Mouse (Mus musculus): ENCODE measurements at regions not wholly inside any gene's neighbourhood (a gene's known extent, or its start where the extent isn't known, plus 50 kb on each side); places are given as distances from the start of the nearest gene placed in this dataset.

DNA sequence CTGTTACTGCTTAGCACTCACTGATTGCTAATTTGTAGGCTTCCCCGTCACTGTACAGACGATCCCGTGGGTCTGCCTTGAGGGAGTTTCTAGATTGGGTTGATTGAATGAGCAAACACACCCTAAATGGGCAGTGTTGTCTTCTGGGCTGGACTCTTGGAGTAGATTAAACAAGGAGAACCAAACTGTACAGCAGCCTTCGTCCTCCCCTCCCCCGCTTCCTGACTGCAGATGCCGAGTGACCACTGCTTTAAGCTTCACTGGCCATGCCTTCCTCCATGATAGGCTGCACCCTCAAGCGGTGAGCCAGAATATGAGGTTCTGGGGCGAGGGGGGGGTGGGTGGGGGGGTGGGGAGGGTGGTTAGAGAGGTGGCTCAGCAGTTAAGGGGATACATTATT, 201.5 kb upstream of the Zfp64 start:
- in situ Hi-C loops (cut with MboI, MseI) = no loop called here

DNA sequence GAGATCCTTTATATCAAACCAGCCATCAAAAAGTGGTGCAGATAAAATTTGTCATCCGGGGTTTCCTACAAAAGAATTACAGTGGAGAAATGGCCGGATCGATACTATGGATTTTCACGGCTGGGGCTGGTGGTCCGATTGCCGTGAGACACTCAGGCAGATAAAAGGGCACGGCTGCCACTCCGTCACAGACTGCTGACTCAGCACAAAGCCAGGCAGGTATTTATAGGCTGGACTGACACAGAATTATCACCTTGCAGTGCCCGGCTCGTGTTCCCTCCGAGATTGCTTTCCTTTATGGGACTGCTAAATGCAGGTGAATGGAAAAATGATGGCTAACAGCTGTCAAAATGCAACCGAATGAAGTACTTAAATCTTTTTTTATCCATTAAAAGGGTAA, 199.5 kb upstream of the Zfp64 start:
- in situ Hi-C loops (cut with MboI, MseI) = no loop called here

DNA sequence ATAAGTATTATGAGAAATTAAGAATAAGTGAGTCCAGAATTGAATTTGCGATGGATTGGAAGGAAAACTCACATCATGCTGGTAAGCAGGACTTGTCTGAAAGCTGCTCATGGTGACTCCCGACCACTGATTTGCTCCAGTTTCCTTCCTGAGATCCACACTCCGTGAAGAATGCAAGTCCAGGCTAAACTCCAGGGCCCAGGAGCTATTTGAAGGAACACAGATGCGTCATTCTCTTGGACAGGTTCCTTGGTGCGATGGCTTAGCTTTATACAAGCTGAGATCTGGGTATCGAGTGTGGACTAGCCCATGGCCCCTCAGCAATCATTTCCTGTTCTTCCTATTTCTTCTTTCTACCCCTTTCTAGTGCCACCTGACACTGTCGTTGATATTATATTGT, 192.3 kb upstream of the Zfp64 start:
- in situ Hi-C loops (cut with MboI, MseI) = no loop called here

DNA sequence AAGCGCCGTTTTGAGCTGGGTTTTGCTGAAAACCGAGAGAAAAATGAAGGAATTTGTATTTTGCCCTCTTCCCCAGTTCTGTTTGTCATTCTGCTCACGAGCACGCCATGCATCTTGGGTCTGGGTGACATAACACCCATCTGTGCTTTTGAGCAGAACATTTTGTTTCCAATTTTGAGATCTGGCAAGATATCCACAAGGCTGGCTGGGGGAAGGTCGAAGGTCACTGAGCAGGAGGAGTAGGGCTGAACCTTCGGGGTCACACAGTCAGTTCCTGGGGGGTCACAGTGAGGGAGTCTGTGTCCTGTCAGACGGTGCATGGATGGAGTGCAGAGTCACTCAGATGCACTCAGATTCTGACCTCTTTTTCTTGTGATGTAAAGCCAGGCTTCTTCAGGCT, 186.8 kb upstream of the Zfp64 start:
- in situ Hi-C loops (cut with MboI, MseI) = no loop called here

DNA sequence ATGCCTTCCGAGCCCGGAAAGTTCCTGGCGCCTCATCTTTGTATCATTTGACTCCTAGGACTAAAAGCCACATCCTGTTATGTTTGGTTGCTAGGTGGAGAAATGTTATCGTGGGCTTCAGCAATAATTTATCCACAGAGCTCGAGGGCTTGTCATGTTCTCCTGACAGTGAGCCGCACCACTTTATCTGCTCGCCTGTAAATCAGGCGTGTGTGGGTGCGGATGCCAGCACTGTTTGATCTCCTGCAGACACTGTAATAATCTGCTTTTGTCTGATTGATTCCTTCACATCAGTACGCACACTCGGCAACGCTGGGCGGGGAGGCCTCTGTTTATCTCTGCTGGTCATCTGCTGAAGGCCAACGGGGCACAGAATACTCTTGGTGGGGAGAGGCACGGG, 178.5 kb upstream of the Zfp64 start:
- in situ Hi-C loops (cut with MboI, MseI) = no loop called here

DNA sequence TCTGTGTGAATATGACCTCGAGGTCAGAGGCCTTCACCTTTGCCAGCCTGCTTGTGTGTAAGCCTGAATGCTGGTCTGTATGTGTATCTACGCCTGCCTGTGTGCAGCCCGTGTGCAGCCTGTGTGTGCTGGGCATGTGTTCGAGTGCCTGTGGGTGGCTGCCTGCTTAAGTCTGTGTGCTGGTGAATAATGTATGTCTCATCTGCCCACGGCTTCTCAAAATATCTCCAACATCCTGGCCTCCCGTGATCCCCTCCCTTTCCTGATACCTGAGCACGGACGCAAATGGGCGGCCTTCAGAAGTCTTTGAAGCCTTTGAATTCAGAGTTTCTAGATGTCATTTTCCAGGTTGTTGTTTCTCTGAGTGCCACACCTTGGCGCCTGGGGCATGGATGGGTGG, 170.1 kb upstream of the Zfp64 start:
- in situ Hi-C loops (cut with MboI, MseI) = no loop called here

DNA sequence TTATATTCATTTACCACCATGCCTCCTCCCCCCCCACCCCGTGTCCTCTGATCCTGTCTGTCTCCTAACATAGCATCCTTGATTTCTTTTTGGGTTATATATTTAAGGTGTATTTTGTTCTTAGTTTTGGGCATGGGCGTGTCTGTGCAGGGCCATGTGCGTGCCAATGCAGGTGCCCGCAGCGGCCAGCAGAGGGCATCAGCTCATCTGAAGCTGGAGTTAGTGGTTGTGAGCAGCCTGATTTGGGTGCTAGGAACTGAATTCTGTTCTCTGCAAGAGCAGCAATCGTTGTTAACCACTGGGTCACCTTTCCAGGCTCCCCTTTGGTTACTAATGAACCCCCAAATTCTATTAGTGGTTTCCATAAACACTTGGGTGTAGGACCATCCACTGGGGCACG, 167.5 kb upstream of the Zfp64 start:
- in situ Hi-C loops (cut with MboI, MseI) = no loop called here

DNA sequence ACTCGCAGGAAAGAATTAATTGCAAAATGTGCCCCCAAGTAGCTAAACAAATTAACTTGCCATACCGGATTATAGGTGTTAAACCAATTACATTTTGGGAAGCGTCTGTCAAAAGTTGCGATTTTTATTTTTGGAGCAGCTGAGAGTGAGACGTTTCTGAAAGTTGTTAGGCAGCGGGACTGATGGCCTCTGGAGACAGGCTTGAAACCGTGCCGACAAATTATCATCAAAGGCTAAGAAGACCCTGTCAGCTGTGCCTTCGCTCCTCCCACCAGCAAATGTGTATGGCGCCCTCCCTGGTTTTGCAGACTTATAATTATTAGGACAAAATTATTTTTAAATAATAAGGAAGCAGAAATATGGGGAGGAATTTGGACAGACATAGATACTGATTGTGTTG, 161.5 kb upstream of the Zfp64 start:
- in situ Hi-C loops (cut with MboI, MseI) = no loop called here

DNA sequence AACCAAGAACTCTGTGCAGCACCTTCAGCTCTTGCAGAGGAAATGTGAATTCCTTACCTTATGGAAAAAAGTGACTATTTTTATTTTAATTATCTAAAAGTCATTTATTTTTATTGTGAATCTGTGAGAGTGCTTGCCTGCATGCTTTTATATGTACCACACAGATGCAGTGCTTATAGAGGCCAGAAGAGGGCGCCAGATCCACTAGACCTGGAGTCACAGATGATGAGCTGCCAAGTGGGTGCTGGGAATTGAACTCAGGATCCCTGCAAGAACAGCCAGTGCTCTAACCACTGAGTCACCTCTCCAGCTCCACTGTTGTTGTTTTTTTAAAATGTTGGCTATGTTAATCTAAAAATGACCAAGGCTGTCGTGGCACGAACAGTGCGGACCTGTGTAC, 153.7 kb upstream of the Zfp64 start:
- in situ Hi-C loops (cut with MboI, MseI) = no loop called here

DNA sequence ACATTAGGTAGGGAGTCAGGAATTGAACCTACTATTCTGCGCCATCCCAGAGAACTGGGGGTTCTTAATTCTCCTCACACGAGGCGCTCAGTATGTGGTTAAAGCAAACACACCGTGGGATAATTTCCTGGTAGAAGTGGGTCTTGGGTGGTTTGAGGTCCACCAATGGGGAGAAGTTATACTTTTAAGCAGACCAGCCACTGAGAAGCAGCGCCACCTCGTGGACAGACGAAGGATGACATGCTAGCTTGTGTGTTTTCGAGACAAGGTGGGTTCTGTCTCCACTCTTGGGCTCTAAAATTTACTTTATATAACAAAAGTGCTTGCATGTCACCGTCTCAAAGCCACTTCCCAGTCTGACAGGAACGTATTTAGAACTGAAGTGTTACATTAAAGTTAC, 152.7 kb upstream of the Zfp64 start:
- in situ Hi-C loops (cut with MboI, MseI) = no loop called here

DNA sequence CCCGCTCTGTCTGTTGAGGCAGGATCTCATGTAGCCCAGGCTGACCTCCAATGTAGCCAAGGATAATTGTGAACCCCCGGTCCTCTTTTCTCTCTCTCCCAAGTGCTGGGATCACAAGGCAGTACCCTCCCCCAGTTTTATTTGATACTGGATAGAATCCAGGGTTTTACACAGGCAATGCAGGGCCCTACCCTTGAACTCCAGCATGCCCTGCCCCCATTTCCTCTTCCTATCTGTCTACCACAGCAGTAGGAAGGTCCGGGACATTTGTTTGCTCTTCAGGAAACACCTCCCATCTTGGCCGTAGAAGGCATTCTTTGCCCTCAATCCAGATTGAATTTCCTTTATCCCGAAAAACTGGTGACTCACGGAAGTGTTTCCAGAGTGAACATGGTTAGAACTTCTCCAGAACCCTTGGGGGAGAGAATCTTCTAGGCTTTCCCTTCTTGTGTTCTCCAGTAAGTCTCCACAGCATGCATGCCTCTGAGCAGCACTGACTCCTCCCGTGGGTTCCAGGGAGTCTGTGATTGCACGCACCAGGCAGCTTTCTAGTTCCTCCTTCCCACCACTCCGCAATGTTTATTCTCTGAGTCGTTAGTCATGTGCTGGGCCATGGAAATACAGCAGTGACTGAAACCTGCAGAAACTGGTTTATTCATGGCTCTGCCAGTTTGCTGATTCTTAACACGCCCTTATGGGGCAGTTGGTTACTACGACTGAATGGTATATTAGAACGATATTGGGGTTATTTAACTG, 146.3 kb upstream of the Zfp64 start:
- in situ Hi-C loops (cut with MboI, MseI) = no loop called here

DNA sequence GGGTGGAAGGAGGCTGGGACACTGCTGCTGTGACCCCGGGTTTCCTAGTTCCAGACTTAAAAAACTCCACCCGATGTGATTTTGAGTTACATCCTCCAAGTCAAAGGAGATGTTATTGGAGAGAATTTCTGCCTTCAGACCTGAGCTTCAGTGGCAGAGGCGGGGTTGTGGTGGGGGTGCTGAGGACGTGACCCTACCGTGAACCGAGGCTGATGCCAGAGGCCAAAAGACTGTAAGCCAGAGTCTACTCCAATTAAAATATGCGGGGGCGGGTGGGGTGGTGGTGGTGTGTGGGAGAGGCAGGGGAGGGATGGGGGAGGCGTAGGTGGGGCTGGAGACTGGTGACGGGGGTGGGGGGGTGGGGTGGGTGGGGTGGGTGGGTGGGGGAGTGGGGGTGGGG, 145.1 kb upstream of the Zfp64 start:
- in situ Hi-C loops (cut with MboI, MseI) = no loop called here

DNA sequence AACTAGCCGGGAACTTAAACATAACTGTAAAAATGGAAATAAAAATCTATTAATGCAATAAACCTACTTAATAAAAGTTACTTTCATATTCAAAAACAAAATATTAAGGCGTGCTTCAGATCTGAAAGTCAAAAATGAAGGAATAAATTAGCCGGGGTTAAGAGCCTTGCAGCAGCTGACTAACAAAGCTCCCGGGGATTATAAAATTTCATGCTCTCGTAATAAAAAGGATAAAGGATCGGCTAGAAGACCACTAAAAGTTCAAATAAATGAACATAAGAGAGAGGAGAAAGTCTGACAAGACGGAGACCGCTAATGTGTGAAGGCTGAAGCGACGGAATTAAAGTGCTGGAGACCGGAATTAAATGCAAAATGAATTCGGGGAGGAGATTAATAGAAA, 144.3 kb upstream of the Zfp64 start:
- in situ Hi-C loops (cut with MboI, MseI) = no loop called here

DNA sequence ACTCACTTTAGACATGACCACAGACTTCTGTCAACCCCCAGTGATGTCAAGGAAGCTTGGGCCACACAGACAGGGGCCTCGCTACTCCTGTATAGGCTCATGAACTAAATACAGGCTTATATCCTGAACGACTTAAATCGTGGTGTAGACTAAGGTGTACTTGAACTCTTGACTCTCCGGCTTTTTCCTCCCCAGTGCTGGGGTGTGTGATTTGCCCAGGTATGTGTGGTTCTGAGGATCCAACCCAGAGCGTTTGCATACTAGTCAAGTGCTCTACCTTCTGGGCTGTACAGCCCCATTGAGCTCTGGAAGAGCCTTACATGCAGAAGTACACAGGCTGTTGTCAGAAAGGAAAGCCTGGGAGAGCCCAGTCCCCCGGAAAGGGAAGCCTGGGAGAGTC, 143.2 kb upstream of the Zfp64 start:
- in situ Hi-C loops (cut with MboI, MseI) = no loop called here

DNA sequence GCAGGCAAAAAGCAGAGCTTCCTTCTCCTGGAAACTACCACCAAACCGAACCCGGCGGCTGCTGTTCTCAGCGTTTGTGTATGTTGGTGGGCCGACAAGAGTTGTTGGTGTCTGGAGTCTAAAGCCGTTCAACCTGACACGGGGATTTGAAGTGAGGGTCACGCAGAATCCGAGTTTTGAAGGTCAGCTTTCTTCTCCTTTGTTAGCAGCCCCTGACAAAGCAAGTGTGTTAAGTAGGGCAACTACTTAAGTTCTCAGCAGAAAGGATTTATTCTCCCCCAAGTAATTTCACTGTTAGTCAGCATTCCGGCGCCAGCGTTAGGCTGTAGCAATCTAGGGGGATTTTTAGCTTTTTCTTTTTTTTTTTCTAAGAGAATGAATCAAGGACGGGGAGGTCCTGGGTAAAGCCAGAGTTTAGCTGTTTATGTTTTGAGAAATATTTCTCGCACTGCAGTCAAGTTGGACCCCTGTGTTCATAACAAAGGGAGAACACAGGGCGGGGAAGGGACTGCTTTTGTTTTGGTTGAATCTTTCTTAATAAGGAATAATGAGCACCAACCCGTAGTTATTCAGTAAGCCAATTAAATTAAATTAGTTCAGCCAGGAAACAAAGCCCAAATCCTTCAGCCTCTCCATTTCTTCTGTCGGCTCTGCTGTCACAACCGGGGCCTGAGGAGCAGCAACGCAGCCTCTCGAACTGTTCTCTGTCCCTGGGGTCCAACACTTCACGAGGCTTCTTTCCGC, 138.8 kb upstream of the Zfp64 start:
- in situ Hi-C loops (cut with MboI, MseI) = no loop called here

DNA sequence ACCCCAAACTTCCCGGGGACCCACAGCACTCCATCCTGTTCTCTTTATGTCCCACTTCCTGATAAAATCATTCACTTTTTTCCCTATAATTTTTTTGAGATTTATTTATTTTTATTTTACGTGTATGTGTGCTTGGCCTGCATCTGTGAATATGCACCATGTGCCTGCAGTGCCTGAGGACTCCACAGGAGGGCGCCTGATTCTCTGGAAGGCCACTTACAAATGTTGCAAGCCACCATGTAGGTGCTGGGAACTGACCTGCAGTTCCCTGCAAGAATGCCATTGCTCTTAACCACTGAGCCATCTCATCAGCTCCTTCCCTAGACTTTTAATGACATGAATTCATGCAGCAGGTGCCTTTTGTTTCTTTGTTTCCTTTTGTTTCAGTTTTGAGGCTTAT, 134.9 kb upstream of the Zfp64 start:
- in situ Hi-C loops (cut with MboI, MseI) = no loop called here

DNA sequence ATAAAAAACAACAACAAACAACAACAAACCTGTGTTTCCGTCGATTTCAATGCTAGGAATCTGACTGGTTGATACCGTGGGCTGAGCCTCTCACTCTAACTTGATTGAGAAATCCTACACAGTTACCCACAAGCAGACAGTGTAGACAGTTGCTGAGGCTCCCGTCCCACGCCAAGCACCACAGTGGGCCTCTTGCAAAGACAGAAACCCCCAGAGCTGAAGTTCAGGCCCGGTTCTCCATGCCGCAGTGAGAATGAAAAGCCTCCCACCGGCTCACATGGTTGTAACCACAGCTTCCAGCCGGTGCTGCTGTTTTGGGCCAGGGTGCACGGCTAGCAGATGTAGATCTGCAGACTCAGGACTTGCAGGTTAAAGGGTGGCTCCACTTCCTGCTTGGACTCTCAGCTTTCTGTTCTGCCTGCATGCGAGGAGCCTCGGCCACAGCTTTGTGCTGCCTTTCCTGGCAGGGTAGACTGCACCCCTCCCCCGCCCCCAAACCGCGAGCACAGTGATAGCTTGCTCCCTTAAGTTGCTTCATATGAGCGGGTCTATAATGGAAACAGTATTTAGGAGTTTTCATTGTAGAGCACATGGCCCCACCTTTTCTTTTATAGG, 133.6 kb upstream of the Zfp64 start:
- in situ Hi-C loops (cut with MboI, MseI) = no loop called here

DNA sequence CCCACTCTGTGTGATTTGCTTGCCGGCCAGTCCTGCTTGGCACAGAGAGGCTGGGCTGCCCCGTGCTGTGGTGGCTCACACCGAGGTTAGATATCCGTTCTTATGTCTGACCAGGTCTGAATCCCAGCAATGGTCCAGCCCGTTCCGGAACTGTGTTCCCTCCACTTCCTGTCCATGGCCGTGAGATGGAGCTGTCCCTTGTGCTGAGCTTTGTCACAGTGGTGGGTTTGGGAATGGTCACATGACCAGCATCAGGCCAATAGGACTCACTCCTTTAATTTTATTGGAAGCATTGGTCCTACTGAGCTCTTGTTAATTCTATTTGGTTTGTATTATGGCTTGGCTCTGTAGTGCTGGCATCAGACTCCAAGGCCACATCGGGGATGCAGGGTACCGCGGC, 132.9 kb upstream of the Zfp64 start:
- in situ Hi-C loops (cut with MboI, MseI) = no loop called here

DNA sequence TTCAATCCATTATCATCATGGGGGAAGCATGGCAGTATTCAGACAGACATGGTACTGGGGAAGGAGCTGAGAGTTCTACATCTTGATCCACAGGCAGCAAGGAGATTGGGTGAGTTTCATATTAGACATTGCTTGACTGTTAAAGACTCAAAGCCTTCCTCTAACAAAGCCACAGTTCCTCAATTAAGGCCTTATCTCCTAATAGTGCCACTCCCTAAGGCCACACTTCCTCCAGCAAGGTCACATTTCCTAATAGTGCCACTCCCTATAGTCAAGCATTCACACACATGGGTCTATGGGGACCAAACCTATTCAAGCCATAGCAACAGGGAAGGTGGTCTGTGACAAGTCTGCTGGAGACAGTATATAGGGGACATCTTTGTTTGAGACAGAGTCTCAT, 115.9 kb upstream of the Zfp64 start:
- in situ Hi-C loops (cut with MboI, MseI) = no loop called here

DNA sequence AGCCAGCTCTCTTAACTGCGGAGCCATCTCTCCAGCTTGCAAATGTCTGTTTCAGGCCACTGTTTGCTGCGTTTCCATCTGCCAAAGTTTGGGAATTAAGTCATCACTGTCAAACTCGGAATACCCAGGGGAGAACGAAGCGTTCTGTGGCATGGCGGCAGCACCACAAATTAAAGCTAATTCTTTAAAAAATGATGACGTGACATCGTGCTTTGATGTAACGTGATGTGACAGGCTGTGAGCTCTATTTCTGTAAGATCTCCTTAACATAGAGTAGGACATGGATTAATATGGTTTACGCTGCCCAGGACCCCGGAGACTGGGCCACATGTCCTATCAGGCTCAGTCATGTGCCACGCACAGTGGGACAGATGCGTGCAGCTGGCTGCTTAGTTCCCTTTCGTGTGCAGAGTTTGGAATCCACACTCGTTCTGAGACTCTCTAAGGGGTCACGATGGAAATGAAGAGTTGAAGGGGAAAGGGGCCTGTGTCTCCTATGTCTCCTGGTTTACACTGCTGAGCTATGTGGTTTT, 109.8 kb upstream of the Zfp64 start:
- in situ Hi-C loops (cut with MboI, MseI) = loop anchor here in 1 of 2 experiments (10.0 kb wide), 1 partner anchor 580 kb away; no protein-coding TSS in a partner anchor

DNA sequence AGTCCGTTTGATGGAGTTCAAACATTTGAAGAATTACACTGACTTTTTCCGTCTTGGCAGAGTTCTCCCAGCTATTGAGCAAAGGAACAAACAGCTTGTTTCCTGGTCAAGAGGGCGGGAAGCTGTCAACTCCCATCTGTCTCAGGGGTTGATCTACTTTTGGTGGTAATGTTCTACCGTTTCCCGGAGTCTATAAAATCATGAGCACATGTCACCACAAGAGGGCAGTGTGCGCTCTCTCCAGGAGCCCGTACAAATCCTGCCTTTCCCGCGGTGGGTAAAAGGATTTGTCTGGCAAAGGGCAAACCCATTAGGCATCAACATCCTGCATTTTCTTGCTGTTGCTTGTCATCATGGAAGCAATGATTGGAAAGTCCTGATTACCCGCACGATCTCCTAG, 106.1 kb upstream of the Zfp64 start:
- in situ Hi-C loops (cut with MboI, MseI) = loop anchor here in 1 of 2 experiments (10.0 kb wide), 1 partner anchor 583 kb away; no protein-coding TSS in a partner anchor

DNA sequence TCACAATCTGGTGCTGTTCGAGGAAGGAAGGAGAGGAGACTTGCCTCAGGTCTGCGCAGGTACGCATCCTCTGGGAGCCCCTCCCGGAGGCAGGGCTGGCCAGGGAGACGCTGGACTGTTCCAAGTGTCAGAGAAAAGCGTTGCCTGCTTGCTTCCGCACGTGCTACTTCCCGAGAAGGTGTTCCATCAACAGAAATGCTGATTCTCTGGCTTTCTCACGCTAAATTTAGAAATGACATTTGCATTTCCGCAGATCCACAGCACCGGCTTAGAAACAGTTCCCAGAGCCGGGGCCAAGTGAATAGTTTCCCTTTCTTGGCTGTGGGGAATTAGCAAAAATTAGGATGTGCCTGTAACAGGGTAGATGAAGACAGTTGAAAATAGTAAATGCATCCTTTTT, 105.1 kb upstream of the Zfp64 start:
- in situ Hi-C loops (cut with MboI, MseI) = loop anchor here in 1 of 2 experiments (10.0 kb wide), 1 partner anchor 584 kb away; no protein-coding TSS in a partner anchor

DNA sequence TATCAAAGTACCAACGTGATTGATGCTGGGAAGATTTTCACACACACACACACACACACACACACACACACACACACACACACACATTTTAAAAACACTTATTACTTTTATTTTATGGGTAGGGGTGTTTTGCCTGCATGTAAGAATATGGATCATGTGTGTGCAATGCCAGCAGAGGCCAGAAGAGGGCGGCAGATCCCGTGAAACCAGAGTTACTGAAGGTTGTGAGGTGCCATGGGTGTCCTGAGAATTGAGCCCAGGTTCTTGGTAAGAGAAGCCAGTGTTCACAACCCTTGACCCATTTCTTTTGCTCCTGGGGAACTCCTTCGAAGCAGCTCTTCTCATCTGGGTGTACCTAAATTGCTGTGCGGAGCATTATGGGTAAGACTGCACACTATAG, 102.4 kb upstream of the Zfp64 start:
- in situ Hi-C loops (cut with MboI, MseI) = no loop called here

Data from T-helper 17 cell (primary cell).